Mouse (Mus musculus) c-Kit-positive CD71-positive TER-119-positive erythroid progenitor cells, embryonic 14.5 days (primary cell): ENCODE results near the gene Col10a1.
"Not testable (repeated sequence)": the region's sequence is repeated elsewhere in the genome, so short reads cannot be mapped to it uniquely, and the experiment has no call there.

Experiments
- DNase-seq: peaks from one replicate; pipeline ENCODE4 v3.0.0-alpha.2; 2013; ENCODE audit warnings: low spot score

Gene Col10a1

DNA sequence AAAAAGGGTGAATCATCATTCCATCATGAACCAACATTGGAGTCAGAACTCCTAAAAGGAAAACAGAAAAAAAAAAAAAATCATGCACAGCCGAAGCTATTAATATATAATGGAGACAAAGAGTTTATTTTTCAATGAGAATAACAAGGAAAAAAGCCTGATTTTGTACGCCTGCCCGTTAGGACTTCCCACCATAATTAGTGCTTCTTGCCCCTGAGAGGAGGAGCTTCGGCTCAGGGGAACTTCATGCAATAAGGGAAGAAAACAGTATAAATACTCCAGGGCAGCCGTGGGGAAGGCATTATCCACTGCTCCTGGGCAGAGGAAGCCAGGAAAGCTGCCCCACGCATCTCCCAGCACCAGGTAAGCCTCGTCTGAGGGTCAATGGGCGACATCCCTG, at the start of gene Col10a1:
Gene Col10a1, plus strand, starts transcription at position 301 of the 400 bp plus-strand sequence.
- no peak for DNase-seq

DNA sequence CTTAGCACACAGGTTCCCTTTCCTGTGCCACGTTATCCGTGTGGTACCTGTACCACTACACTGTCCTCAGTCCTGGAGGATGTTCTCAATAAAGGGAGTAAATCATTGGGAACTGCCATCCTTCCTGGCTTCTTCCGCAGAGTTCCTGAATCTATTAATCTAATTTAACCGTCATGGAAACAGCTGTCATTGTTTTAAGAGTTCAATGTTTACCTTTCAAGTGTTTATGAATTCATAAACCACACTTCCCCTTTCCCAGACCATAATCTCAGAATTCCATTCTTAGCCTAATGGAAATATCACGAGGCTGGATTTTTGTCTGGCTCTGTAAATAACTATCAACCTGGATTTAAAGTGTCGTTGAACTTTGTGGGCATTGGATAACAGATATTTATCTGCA, 48.8 kb upstream of the Col10a1 start:
- DNase-seq = no peak

DNA sequence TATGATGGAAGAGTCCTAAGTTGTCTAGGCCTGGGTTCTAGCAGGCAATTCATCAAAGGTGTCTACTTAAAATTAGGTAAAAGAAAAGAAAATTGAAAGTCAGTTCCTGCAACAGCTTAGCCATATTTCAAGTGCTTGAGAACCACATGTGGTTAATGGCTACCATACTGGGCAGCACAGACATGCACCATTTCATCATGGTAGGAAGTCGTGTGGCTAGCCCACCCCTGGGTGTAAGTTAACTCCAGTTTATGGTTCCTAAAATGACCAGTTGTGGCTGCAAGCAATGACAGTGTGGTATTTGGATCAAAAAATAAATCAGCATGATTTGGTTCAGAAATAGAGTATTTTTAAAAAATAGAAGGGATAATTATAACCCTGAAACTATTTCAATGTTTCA, 47.9 kb upstream of the Col10a1 start:
- DNase-seq = no peak

DNA sequence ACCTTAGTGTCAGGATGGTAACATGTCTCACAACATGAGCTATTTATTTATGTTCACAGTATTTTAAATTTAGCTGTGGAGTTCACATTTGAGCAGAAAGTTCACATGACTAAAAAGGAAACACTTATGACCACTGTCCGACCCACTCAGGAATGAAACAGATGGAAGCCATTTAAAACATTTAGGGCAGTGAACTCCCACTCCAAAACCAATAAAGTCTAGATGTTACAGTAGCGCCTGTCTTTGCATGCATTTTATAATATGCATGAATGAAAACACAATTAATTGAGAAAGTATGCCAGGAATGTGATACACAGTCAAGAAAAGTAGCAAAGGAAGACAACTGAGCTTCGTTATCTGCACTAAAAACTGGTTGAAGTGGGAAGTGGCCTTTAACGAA, 37.6 kb upstream of the Col10a1 start:
- DNase-seq = no peak

DNA sequence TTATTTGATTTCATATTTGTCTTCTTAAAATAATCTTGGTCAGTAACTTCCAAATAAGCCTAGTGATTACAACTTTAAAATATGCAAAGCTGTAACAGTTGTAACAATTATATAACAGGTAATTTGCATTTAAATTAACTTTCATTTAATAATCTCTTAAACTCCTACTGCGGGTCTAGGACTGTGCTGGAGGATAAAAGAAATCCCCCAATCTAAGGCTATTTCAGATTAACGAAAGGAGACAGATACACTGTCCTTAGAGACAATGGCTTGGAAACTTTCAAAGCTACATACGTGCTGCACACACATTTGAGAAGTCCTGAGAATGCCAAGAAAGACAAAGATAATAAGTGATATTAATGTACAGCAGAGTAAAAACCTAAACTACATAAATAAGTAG, 31.5 kb upstream of the Col10a1 start:
- DNase-seq = no peak

DNA sequence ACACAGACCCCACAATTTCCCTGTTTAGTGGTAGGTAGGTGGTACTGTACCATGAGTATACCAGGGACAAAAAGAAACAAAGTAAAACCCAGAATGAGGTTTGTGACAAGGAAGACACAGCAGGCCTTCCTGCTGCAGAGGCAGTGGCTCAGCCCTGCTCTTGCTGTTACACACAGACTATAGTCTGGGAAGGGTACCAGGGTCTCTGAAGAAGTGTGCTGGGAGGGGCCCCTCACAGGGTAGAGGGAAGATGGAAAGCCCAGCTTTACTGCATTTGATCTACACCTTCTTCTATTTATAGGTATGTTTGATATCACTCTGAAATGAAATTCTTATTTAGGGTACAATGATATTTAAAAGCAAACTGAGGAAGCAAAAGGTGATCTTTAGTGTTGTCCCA, 26.0 kb upstream of the Col10a1 start:
- DNase-seq = no peak

DNA sequence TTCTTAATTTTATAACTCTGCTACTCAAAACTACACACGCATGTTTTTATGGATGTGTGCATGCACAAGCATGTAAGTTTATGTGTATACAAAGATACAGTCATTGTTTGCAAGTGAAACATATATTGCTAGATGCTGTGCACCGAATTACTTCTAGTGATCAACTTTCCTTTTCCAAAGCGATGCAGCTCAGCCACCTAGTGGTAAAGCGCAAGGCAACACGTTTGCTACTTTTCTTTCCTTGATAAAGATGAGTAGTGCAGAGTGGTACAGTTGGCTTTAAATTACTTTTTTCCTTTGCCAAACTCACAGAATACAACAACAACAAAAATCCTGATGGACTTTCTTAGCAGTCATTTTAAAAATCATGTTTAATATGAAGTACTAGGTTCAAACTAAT, 21.6 kb upstream of the Col10a1 start:
- DNase-seq = no peak

DNA sequence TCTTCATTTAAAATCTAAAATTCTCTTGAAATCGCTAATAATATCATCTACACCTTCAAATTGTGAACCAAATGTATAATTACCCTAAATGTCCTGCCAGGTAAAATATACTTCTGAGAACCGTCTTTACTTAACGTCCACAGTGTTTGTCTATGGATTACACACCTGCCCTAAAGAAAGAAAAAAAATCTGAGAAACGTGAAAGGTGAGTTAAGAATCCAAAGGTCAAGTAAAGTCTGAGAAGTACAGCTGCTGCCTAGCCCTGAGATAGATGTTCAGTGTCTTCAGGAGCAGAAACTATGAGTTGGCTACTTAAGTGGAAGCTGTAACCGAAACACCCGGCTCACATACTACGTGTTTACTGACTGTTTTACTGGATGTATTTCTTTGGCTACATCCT, 16.4 kb upstream of the Col10a1 start:
- no peak for DNase-seq

DNA sequence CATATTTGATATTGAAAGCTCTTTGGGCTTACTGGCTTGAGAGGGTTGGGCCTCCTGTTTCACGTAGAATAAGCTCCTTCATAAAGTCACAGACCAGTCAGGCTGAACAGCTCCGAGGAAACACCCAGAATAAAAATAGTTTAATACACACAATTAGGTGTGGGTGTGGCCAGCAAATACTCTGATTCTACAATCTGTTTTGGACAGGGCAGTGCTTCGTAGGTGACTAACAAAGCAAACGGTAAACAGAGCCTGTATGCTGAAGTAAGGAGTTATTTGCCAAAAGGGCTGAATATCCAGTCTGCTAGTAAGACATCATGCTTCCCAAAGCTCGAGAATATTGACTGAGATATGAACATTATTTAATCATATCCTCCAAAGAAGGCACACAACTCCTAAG, 4.1 kb upstream of the Col10a1 start:
- no peak for DNase-seq

DNA sequence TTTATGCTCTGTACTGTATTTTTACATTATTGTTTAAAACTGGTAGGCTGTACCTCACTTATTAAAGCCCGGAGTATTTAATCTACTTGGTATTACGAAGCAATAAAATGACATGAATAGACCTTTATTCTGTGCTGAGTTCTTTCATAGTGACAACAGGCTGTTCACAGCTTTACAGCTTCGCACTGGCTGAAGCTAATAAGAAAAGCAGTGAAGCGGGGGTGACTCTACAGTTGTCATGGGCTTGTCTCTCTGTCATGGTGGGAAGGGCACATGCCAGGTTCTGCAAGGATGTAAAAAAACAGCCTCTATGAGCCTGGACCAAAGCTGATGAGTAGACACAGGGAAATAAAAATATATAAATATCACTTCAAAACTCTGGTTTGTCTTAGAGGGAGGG, 7.2 kb downstream of the Col10a1 start:
- no peak for DNase-seq

DNA sequence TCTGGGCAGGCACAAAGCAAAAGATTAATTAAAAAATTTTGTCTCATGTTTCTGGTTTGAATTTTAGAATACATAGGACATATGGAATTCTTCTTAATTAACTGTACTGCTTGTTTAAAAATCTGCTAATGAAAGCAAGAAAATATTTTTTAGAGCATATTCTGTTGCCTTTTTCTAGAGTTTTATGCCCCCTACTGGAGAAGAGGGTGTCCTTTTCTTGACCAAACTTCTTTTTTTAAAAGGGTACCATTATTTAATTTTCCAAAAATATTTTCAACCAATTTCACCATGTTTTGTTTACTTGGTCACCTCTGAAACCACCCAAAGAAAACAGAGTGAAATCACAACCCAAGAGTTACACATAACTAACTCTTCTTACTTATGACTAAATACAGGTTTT, 9.5 kb downstream of the Col10a1 start:
- no peak for DNase-seq

DNA sequence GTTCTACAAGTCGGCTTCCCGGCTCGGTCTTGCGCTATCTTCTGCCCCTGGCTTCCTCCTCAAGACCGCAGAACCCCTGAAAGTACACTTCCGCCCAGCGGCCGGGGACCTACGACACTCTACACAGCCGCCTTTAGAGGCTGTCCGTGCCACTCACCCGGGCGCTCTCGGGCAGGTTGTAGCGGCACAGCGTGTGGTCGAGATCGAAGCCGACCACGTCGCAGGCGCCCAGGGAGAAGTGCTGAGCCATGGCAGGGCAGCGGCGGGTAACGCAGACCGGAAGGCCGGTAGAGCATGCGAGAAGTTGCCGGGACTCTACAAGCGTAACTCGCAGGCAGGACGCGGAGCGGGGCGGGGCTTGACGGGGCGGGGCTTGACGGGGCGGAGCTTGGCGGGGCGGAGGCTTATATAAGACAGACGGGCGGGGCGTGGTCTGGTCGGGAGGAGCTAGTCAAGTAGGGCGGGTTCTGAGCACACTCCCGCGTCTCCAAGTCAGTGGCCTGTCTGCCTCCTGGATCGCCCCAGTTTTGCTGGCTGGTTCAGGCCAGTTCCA, 28.5 kb downstream of the Col10a1 start, which contains the start of gene Nt5dc1:
Gene Nt5dc1, minus strand, starts transcription at position 349 of the 553 bp plus-strand sequence.
- peak; percentile 93 for DNase-seq

DNA sequence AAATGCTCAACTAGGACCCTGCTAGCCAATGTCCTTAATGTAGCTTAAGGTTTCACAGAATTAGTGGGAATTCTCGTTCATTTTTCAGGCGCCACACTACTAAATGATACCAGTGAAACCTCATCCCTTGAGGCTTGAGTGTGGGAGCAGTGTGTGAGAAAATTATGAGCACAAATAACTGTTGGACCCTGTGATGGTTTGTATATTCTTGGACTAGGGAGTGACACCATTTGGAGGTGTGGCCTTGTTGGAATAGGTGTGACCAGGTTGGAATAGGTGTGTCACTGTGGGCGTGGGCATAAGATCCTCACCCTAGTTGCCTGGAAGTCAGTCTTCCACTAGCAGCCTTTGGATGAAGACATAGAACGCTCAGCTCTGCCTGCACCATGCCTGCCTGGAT, 29.0 kb downstream of the Col10a1 start:
- not testable (repeated sequence) for DNase-seq

DNA sequence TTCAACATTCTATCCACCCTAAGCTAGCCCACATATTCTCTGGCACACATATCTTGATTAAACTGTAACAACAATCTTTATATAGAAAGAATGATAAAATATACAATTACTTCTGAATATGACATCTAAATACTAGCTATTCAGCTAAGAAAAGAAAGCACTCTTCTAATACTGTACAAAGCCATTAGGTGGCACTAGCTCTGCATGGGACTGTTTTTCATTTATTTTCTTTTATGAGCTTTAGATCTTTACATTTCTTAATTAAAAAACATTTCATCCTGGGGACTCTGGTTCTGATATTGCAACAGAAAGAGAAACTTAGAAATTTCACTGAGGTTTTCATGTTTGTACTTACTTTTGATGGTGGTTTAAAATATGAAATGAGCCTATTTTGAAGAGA, 42.0 kb downstream of the Col10a1 start:
- no peak for DNase-seq

DNA sequence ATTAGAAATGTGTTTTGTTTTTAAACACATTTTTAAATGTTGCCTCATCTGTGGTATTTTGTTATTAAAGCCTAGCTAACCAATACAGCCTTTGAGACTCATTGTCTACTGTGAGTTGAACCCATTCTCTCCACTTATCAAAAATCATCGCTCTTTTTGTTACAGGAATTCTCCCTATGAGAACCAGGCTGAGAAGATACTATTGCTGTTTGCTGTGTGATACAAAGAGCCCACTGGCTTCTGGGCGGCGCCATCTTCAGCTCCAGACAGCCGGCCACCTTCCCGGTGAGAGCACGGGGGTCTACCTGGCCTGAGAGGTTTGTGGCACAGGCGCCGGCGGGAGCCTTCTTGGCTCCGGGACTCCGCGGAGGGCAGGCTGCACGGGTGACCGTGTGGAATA, 44.4 kb downstream of the Col10a1 start:
- not testable (repeated sequence) for DNase-seq
